Mouse (Mus musculus) spleen, embryonic (tissue): ENCODE data around the gene Fam111a.
"Not testable (repeated sequence)": the region's sequence is repeated elsewhere in the genome, so short reads cannot be mapped to it uniquely, and the experiment has no call there.

Experiments used
- CTCF ChIA-PET: fragments of 350-600 bp; sonication (Branson Sonifier 250); formaldehyde crosslinking; loops from one replicate; lab custom pipeline; 2022; lab: Charles Lee

The Fam111a gene

GRCm38 (mm10) chr19:12545440-12545839, at the start of gene Fam111a:
Gene Fam111a (plus strand): TSS chr19:12545740.
- CTCF ChIA-PET, result not testable (repeated sequence)

DNA sequence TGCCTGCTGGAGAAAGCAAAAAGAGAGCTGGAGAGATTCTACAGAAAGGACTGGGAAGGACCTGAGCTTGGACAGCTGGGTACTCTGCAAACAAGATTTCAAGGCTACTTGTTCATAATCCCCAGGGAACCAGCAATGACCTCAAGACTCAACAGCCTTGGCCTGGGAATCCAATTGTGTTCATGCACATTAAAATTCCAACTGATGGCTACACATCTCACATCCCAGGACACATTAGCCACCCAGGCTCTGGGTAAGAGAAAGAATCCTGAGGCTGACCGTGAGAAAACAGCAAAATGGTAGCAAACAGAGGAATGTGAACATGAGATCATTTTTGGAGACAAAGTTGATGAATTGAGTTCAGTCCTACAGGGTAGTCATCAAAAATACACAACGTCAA, 49.3 kb upstream of the Fam111a start:
- CTCF ChIA-PET, result no interaction called here

DNA sequence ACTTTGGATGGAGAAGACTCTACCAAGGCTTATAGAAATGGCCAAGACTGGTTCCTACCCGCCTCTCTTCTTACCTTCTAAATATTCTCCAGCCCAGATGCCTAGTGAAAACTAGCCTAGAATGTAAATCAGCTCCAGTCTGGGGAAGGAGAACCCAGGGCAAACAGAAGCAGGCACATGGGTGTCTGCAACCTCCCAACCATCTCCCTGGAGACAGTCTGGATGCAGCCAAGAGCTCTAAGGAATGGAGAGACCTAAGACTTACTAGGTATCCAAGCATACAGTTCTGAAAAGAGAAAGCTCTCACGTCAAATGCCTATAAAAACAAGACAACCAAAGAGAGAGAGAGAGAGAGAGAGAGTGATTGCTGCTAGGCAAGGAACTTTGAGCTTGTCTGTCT, 47.6 kb upstream of the Fam111a start:
- CTCF ChIA-PET, result interaction anchor here (0.5 to 0.9 kb wide), 2 partner anchors 11 to 14 kb away, joined by 3 read pairs; no protein-coding TSS in a partner anchor

DNA sequence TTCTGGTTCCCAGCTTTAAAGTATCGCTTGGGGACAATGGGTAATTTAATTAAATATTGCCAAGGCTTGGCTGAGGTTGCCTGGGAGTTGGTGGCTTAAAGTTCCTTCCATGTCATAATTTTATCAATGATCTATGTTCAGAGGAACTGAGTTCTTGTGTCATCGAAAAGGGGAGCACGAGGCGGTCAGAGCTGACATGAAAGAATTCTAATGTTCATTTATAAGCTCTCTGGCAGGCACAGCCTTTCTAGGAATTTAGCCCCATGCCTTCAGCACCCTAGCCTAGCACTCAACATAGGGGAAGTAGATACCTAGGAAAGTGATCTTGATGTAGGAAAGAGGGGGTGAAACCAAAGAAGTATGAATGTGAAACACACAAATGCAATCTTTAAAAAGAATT, 47.2 kb upstream of the Fam111a start:
- CTCF ChIA-PET, result interaction anchor here (0.5 to 0.9 kb wide), 2 partner anchors 11 to 14 kb away, joined by 3 read pairs; no protein-coding TSS in a partner anchor

DNA sequence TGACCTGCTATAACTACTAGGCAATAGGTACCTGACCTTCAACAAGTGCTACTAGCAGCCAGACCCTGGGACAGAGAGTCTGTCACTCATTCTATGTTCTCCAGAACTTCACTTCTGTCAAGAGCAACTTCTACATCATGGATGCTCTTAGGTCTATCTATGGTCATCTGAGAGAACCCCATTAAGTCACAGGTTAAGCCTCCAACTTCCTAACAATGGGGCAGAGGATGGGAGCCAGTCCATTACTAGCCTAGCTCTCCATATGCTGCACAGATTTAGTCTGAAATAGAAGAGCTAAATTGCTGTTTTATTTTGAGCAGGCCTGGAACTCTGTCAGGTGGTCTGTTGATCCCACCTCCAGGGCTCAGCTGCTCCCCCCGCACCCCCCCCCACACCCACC, 46.6 kb upstream of the Fam111a start:
- CTCF ChIA-PET, result no interaction called here

DNA sequence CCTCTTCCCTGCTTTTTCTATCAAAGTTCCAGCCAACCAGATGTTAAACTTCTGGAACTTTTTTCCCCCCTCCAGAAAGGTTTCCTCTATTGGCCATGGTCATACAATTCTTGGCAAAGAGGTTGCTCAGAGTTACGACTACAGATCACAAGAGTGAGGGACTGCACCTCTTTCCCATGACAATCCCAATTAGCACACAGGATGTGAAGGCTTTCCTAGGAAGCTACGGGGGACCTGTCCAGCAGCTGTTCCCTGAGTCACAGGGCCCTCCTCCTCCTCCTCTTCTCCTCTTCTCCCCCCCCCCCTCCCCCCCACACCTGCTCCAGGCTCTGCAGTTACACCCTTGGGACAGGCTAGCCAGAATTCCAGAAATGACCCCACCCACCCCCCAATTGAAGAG, 46.1 kb upstream of the Fam111a start:
- CTCF ChIA-PET, result no interaction called here

GRCm38 (mm10) chr19:12500124-12500523, 45.4 kb upstream of the Fam111a start:
- CTCF ChIA-PET, result interaction anchor here (0.6 to 1.7 kb wide), 3 partner anchors 32 to 541 kb away, joined by 3 to 5 read pairs (median 3); no protein-coding TSS in a partner anchor

DNA sequence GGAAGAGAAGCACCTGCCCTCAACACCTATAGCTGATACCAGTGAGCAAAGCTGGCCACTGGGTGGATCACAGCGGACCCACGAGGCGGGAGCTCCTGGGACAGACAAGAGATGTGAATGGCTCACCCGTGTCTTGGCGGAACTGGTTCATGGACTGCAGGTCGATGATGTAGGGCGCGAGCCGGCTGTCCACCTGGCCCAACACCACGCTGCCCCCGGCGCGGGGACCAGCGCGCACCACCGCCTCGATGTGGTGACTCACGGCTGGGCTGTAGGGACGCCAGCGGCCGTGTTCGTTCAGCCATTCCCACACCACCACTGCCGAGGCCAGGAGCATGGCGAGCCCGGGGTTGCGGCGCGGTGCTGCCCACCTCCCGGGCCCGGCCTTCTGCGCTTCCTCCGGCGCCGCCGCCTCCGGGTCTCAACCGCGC, 44.6 kb upstream of the Fam111a start:
- CTCF ChIA-PET, result interaction anchor here (0.6 to 1.7 kb wide), 3 partner anchors 33 to 541 kb away, joined by 3 to 5 read pairs (median 3); no protein-coding TSS in a partner anchor

GRCm38 (mm10) chr19:12501370-12502347, 43.9 kb upstream of the Fam111a start, which contains the start of gene Dtx4:
Gene Dtx4 (minus strand): TSS chr19:12501454.
- CTCF ChIA-PET, result interaction anchor here (0.7 to 1.7 kb wide), 5 partner anchors 33 to 112 kb away, joined by 3 to 6 read pairs (median 5); no protein-coding TSS in a partner anchor

GRCm38 (mm10) chr19:12502756-12503155, 42.8 kb upstream of the Fam111a start:
- CTCF ChIA-PET, result no interaction called here

- CTCF ChIA-PET, result interaction anchor here (0.6 kb wide), 1 partner anchor 81 kb away, joined by 16 read pairs; no protein-coding TSS in a partner anchor
These were observed 30.9 kb upstream of the Fam111a start for GRCm38 (mm10) chr19:12514621-12515020.

- CTCF ChIA-PET, result interaction anchor here (0.7 to 1.0 kb wide), 3 partner anchors 49 to 258 kb away, joined by 4 to 7 read pairs (median 4); no protein-coding TSS in a partner anchor
These were observed 27.6 kb upstream of the Fam111a start for GRCm38 (mm10) chr19:12517671-12518540.

GRCm38 (mm10) chr19:12518541-12518890, 27.0 kb upstream of the Fam111a start:
- CTCF ChIA-PET, result interaction anchor here (0.7 to 1.0 kb wide), 3 partner anchors 49 to 258 kb away, joined by 4 to 7 read pairs (median 4); no protein-coding TSS in a partner anchor

GRCm38 (mm10) chr19:12523377-12523776, 22.2 kb upstream of the Fam111a start:
- CTCF ChIA-PET, result interaction anchor here (0.9 kb wide), 1 partner anchor 9 kb away, joined by 3 read pairs; no protein-coding TSS in a partner anchor

- CTCF ChIA-PET, result no interaction called here
These were observed 8.4 kb upstream of the Fam111a start for GRCm38 (mm10) chr19:12537168-12537567.

DNA sequence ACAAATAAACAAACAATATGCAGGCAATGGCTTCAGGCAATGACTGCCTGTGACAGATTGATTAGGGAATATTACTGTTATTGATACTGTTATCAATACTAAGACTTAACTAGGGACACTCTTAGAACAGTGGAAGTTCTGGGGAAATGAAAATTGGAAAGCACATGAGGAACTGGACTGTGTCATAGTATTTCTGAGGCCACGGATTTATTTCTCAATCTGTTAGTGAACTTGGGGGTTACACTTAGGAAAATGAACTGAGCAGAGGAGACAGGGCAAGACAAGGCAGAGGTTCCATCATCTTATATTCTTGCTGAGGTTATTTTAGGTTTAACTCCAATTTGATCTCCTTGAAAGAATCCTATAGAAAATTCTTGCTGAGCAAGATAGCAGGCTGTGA, 5.6 kb upstream of the Fam111a start:
- CTCF ChIA-PET, result no interaction called here

GRCm38 (mm10) chr19:12540727-12541126, 4.8 kb upstream of the Fam111a start:
- CTCF ChIA-PET, result no interaction called here

DNA sequence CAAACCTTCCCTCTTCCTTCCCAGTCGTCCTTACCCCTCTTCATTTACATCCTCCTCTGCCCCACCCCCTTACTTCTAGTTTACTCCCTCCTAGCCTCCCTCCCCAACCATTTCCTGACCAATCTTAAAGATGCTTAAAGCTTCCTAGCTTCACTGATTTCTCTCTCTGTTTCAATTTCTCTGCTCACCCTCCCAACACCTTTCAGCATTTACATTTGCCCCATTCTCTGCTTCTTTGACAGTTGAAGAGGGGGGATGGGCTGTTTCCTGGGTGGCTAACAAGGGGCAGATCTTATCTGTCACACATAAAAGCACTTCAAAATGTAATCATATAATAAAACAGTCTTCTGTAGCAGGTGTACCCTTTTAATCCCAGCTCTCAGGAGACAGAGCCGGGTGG, 3.9 kb upstream of the Fam111a start:
- CTCF ChIA-PET, result no interaction called here

DNA sequence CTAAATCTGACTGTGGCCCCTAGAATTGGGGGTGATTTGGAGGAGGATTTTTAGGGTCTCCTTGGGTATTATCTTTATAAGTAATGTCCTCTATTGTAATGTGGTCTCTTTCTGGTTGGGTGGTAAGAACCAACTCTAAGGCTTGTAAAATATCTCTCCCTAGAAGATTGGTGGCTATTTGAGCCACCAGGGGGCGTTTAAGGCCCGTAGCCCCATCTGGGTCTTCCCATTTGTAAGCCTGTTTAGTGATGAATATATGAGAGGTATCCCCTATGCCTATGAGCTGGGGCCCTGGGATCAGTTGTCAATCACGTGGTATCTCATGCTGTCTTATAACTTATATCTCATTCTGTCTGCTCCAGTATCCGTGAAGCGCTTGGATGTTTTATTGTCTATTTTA, 3.6 kb downstream of the Fam111a start:
- CTCF ChIA-PET, result interaction anchor here (0.8 kb wide), 1 partner anchor 42 kb away, joined by 4 read pairs; no protein-coding TSS in a partner anchor

DNA sequence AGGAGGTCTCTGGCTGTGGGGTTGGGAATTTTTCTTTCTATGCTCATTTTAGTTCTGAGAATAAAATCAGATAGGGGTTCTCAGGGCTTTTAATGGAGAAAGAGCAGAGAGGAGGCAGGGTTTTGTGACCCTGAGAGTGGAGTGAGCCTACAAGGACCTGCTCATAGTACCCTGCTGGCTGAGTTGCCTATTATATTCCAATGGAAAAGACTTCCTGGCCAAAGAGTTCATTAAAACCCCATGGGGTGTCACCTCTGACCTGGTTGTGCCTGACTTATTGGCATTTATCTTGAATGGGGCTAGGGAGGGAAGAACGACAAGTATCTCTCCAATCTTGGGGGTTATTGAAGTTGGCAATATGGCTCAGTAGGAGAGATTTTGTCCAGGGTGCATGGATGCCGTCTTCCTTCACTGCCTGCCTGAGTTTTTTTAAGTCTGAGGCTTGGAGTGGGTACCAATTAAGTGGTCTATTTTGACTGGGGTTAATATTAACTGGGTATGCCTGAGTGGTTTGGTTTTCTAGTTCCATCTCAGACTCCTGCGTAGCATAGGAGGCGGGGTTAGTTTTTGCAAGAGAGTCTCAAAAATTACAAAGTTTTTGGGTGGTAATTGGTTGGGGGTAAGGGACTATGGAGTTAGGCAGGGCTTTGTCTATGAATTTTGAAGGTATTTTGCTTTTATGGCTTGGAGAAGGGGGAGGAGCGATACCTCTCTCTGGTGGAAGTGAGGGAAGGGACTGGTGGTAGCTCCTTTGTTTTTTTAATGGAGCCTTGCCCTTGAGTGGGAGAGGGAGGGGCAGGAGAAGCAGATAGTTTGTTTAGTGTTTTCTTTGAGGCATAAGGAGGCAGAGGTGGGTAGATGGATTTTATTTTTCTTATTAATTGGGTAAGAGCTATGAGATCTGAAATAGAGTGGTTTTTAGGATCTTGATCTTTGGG, 4.7 kb downstream of the Fam111a start:
- CTCF ChIA-PET, result interaction anchor here (0.7 kb wide), 1 partner anchor 43 kb away, joined by 16 read pairs; no protein-coding TSS in a partner anchor
